Mouse (Mus musculus) testis, adult 2 months (tissue): ENCODE results near the gene Gm12216. TPM values are rescaled to one million over a fixed set of nuclear protein-coding genes. Genes with fewer than 3 reads are reported as not detected.

Experiments
- H3K27ac ChIP-seq: fragments of 200-500 bp; 2 replicates; pipeline ENCODE4 v1.5.1; 2012; ENCODE audit warnings: low read depth, low read length; ENCODE audit not compliant: control insufficient read depth, insufficient read depth
- H3K27me3 ChIP-seq: fragments of 200-500 bp; 2 replicates; pipeline ENCODE4 v1.6.1; 2012; ENCODE audit warnings: mild to moderate bottlenecking, low read length, moderate library complexity; ENCODE audit not compliant: control insufficient read depth, insufficient read depth
- H3K36me3 ChIP-seq: fragments of 200-500 bp; 2 replicates; pipeline ENCODE4 v1.6.1; 2012; ENCODE audit warnings: mild to moderate bottlenecking, low read length; ENCODE audit not compliant: control insufficient read depth, insufficient read depth
- H3K4me1 ChIP-seq: fragments of 200-500 bp; 2 replicates; pipeline ENCODE4 v1.6.1; 2012; ENCODE audit warnings: low read length; ENCODE audit not compliant: control insufficient read depth, insufficient read depth
- H3K4me3 ChIP-seq: fragments of 200-500 bp; 2 replicates; pipeline ENCODE4 v1.5.1; 2012; ENCODE audit warnings: low read depth, mild to moderate bottlenecking, low read length, moderate library complexity, mixed read lengths; ENCODE audit not compliant: control insufficient read depth
- CTCF ChIP-seq: fragments of 200-500 bp; IDR thresholded peaks from 2 replicates; pipeline ENCODE4 v1.5.1; 2012; ENCODE audit warnings: low read depth, mild to moderate bottlenecking, inconsistent platforms, low read length, moderate library complexity; ENCODE audit not compliant: control insufficient read depth, insufficient read depth, insufficient replicate concordance
- POLR2A ChIP-seq: fragments of 200-500 bp; IDR thresholded peaks from 2 replicates; pipeline ENCODE4 v1.6.1; 2012; ENCODE audit warnings: low read depth, mild to moderate bottlenecking, inconsistent platforms, low read length, moderate library complexity; ENCODE audit not compliant: control insufficient read depth
- polyA plus RNA-seq: library from polyadenylated mRNA; depleted of rRNA; stranded (reverse); fragments of >200 nt; gene quantifications from 2 replicates; pipeline ENCODE4 v1.2.3, GENCODE M21; 2012

Gm12216 gene
- polyA plus RNA-seq, 1 experiment = 0.91 TPM

DNA sequence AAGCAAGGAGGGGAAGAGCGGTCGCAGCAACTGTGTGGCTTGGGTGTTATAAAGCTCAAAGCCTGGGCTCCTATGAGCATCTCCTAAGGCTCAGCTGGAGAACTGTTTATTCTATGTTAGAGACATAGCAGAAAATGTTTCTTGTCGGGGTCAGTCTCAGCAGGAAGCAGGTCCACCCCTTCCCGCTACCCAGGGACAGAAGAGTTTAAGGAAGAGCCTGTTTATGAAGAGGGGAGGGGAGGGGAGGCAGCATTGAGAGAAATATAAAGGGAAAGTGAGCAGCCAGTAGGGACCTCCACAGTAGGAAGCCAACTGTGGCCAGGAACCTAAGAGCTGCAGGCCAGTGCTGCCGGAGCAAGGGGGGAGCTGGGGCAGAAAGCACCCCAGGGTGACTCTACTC lies 49.7 kb downstream of the Gm12216 start:
- TF ChIP-seq POLR2A = no peak
- no peak for TF ChIP-seq CTCF
- Histone ChIP-seq H3K36me3 (no peaks in the 10 kb centered on the region), H3K27ac (no peak overlapping the region), H3K27me3 (no peaks in the 10 kb centered on the region), H3K4me1 (peaks cover 4% of the 10 kb centered on the region; the same call in 1 of the 2 replicates), H3K4me3 (no peak overlapping the region)

DNA sequence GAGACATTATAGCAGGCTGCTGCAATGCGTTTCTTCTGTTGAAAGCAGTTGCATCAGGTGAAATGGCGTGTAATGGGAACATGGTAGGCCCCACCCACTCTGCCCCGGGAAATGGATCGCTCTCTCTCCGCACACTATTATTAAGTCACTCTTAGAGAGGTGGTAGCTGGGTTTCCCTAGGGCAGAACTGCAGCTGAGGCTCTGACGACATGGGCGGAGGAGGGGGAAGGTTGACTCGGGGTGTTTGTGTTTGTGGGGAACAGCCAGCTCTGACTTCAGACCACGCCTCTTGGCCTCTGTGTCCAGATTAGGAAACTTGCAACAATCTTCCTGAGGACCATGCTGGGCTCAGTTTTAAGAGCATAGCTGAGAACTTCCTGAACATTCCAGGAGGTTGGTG lies 53.3 kb downstream of the Gm12216 start:
- no peaks in the 10 kb centered on the region for H3K27me3 ChIP-seq
- TF ChIP-seq CTCF (no peak), POLR2A (no peak)
- H3K4me1 ChIP-seq = peaks cover 4% of the 10 kb centered on the region; the same call in 1 of the 2 replicates
- no peaks in the 10 kb centered on the region for H3K36me3 ChIP-seq
- H3K4me3 ChIP-seq = no peak overlapping the region
- no peak overlapping the region for H3K27ac ChIP-seq

DNA sequence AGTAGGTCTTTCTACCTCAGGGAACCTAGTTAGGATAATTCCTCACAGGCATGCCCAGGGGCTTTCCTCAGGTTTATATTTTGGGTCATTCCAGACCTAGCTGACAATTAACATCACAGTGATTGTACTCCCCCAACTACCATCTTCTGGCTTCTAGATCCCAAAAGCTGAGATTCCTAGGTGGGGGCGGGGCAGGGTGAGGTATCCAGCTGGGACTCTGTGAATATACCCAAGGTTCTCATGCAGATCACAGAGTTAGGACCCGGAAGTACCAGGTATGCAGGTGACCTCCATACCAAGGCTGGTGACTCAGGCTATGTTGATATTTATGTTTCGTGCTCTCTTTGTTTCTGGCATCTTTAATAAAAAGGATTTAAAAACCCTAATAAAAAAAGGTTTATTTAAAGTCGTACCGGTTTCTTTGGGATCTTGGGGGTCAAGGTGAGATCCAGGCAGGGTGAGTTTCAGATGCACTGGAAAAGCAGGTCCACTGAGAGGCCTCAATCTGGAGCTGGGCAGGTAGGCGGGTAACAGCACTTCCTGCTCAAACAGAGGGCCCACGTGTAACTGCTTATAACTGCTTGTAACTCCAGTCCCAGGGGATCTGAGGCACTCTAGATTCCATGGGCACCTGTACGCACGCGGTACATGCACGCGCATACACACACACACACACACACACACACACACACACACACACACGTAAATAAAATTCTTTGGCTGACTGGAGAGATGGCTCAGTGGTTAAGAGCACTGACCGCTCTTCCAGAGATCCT lies 54.3 kb downstream of the Gm12216 start:
- no peak overlapping the region for H3K27ac ChIP-seq
- no peak for TF ChIP-seq POLR2A
- TF ChIP-seq CTCF = no peak
- H3K36me3 ChIP-seq = no peaks in the 10 kb centered on the region
- H3K4me1 ChIP-seq = peaks cover 4% of the 10 kb centered on the region; the same call in 1 of the 2 replicates
- no peaks in the 10 kb centered on the region for H3K27me3 ChIP-seq
- no peak overlapping the region for H3K4me3 ChIP-seq

DNA sequence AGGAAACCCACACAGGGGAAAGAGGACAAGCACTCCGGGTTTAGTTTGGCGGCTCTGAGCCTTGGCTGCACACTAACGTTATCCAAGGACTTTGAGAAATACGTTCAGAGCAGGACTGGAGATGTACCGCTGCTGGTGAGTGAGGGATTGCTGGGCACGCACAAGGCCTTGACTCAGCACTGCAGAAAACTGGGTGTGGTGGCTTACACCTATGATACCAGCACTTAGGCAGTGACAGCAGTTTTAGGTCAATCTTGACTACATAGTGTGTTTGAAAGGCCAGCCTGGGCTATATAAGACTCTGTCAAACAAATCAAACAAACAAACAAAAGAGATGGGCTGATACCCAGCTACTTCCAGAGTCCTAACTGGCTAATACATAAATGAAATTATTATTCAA lies 55.6 kb downstream of the Gm12216 start:
- Histone ChIP-seq H3K27me3 (no peaks in the 10 kb centered on the region), H3K4me1 (peaks cover 4% of the 10 kb centered on the region; the same call in 1 of the 2 replicates), H3K4me3 (no peak overlapping the region), H3K36me3 (no peaks in the 10 kb centered on the region), H3K27ac (no peak overlapping the region)
- TF ChIP-seq CTCF = no peak
- TF ChIP-seq POLR2A = no peak

DNA sequence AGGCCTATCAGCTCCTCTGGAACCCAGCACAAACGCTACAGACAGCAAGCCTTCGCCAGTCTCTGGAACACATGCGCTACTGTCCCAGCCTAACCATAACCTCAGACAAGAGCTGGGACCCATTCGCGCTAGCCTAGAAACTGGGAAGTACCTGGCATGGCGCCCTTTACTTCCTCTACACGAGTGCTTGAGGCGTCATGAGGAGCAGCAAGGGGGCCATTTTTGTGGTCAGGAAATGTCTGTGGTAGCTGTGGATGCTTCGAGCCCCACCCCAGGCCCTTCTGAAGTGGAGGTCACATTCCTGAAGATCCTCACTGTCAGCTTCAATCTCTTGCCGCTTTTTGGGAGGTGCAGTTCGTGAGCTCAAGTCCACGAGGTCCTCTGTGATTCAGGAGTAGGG lies 56.0 kb downstream of the Gm12216 start:
- peaks cover 4% of the 10 kb centered on the region; the same call in 1 of the 2 replicates for H3K4me1 ChIP-seq
- H3K4me3 ChIP-seq = no peak overlapping the region

DNA sequence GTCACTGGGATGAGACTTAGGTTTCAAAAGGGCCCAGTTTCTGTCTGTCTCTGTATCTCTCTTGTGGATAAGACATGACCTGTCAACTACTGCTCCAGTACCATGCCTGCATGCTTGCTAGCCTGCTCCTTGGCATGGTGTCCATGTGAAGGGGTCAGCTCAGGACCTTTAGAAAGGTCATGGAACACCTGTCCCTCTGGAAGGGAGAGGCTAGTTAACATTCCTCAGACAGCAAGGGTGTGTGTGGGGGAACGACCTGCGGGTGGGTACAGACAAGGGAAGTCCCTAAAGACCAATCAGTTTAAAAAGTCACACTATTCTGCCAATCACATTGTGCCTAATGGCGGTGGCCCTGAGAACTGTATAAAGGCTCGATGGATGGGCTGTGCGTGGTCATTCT lies 58.1 kb downstream of the Gm12216 start:
- Histone ChIP-seq H3K4me1 (peaks cover 4% of the 10 kb centered on the region; the same call in 1 of the 2 replicates), H3K4me3 (no peak overlapping the region), H3K27me3 (no peaks in the 10 kb centered on the region), H3K27ac (no peak overlapping the region), H3K36me3 (no peaks in the 10 kb centered on the region)
- TF ChIP-seq CTCF (no peak), POLR2A (no peak)

More for the DNA sequence above, 56.0 kb downstream of the Gm12216 start:
- Histone ChIP-seq H3K36me3 (no peaks in the 10 kb centered on the region), H3K27me3 (no peaks in the 10 kb centered on the region), H3K27ac (no peak overlapping the region)
- TF ChIP-seq POLR2A (no peak), CTCF (no peak)

DNA sequence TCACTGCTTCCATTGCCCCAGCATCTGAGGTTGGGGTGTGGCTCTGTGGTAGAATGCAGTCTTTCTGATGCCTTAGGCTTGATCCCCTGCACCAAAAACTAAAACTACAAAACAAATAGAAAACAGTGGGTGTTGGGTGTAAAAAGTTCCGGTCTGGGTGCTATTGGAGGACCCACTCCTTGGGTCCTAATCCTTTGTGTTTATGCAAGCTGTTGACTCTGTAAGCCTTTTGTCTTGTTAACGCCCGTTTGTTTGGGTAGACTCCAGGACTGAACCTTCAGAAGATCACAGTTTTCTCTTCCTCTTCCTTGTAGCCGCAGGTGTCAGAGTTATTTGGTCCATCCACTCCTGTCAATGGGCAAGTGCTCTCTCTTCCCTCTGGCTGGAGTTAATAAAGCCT lies 59.0 kb downstream of the Gm12216 start:
- TF ChIP-seq POLR2A = no peak
- TF ChIP-seq CTCF = no peak
- H3K27me3 ChIP-seq = no peaks in the 10 kb centered on the region
- H3K4me3 ChIP-seq = no peak overlapping the region
- H3K4me1 ChIP-seq = no peaks in the 10 kb centered on the region; the same call in 1 of the 2 replicates
- no peak overlapping the region for H3K27ac ChIP-seq
- H3K36me3 ChIP-seq = no peaks in the 10 kb centered on the region

DNA sequence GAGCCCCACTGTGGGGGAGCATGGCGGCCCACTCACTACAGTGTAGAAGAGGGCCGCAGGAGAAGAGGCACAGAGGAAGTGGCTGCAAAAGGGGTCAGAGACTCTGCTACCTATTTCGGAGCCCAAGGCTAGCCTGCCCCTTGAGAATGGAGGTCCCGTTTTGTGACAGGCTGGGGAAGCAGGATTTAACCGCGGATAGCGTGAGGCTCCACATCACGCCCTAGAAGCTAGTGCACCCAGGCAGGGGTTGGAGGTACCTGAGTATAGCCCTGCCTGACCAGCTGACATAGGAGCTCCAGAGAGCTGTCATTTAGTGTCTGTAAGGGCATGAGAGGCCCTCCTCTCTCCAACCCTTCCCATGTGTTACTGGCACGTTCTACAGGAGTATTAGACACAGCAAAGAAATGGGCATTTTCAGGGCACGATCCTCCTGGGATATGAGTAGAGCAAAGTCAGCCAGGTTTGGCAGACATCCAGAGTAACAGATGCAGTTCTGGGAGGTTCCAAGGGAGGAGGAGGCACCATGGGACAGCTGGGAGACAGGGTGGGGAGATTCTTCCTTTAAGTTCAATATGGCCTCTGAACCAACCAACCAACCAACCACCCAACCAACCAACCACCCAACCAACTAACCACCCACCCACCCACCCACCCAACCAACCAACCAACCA lies 60.9 kb downstream of the Gm12216 start:
- H3K4me3 ChIP-seq = no peak overlapping the region
- peaks cover 6% of the 10 kb centered on the region for H3K4me1 ChIP-seq
- no peaks in the 10 kb centered on the region for H3K36me3 ChIP-seq
- TF ChIP-seq CTCF (no peak), POLR2A (no peak)
- H3K27ac ChIP-seq = no peak overlapping the region
- H3K27me3 ChIP-seq = no peaks in the 10 kb centered on the region
